Comparison of ENCODE assay signal across 26 mouse cellular contexts in genomic region chr2:160349578-160349977, GRCm38 (mm10). TPM values are rescaled to one million over a fixed set of nuclear protein-coding genes. Genes with fewer than 3 reads are reported as not detected.
DNase-seq lines count a peak whose midpoint lies in the region; ATAC-seq and TF ChIP-seq lines count a peak whose summit lies in the region.
"Had no signal": no experiment of that assay in that cellular context is flagged by ENCODE, and none has a peak within 500 bp of the region (broad histone marks: within the 10 kb centered on the region; RNA-seq: fewer than 3 reads in every experiment).

No protein-coding gene starts in this region.

- WGBS in intestine, embryonic 16.5 days, result 36% methylated on average over 4 of the region's 4 CpGs
- WGBS in liver, embryonic 15.5 days (ENCODE audit: insufficient replicate concordance), result 50% methylated on average over 4 of the region's 4 CpGs
- 34% methylated on average over 4 of the region's 4 CpGs for whole genome bisulfite sequencing in stomach, postnatal 0 days
- WGBS in lung, postnatal 0 days, result 55% methylated on average over 4 of the region's 4 CpGs

- peak; percentile 44 for DNase-seq in liver
- DNase-seq in stomach, postnatal 0 days (ENCODE audit: low spot score), result peak; percentile 35
- DNase-seq in adrenal gland, postnatal 25 days, result no peak
- no peak for DNase-seq in lung, postnatal 0 days (ENCODE audit: low spot score)
- DNase-seq in frontal cortex, adult 2 months (ENCODE audit: extremely low spot score in 1 of 2, low spot score in 1 of 2), result no peak
- DNase-seq: adrenal gland, adult 2 months; cerebellum, adult 18-20 months; heart, postnatal 4 days; kidney, adult 9 months; kidney, postnatal 36 days; left cerebral cortex, postnatal 4 days; lung, adult 2 months; lung, postnatal 36 days; thymus, postnatal 25 days had no signal

- H3K27me3 ChIP-seq in intestine, embryonic 16.5 days (replicated peaks; ENCODE audit: control insufficient read depth, insufficient read depth, low read length), result no peaks in the 10 kb centered on the region
- H3K27me3 ChIP-seq in liver, embryonic 15.5 days, result no peaks in the 10 kb centered on the region
- H3K27me3 ChIP-seq in stomach, postnatal 0 days (ENCODE audit: control insufficient read depth, insufficient read depth, low read length), result no peaks in the 10 kb centered on the region
- no peaks in the 10 kb centered on the region for H3K27me3 ChIP-seq in lung, postnatal 0 days (replicated peaks; ENCODE audit: insufficient read depth, low read length)
- H3K27me3 ChIP-seq: embryonic facial prominence, embryonic 15.5 days; midbrain, embryonic 13.5 days had no signal

- H3K4me1 ChIP-seq in intestine, embryonic 16.5 days (ENCODE audit: control insufficient read depth, insufficient read depth, low read length), result peaks cover 15% of the 10 kb centered on the region
- H3K4me1 ChIP-seq in liver, embryonic 15.5 days (replicated peaks), result peaks cover 8% of the 10 kb centered on the region; the same call in 1 of the 2 replicates
- H3K4me1 ChIP-seq in stomach, postnatal 0 days (replicated peaks; ENCODE audit: control insufficient read depth, insufficient read depth), result no peaks in the 10 kb centered on the region
- no peaks in the 10 kb centered on the region for H3K4me1 ChIP-seq in lung, postnatal 0 days (ENCODE audit: insufficient read depth, low read depth, low read length)
- H3K4me1 ChIP-seq: megakaryocyte, embryonic 14.5 days had no signal

- H3K9me3 ChIP-seq in intestine, embryonic 16.5 days (ENCODE audit: control insufficient read depth, low read length), result no peaks in the 10 kb centered on the region
- H3K9me3 ChIP-seq in liver, embryonic 15.5 days (replicated peaks), result no peaks in the 10 kb centered on the region
- no peaks in the 10 kb centered on the region for H3K9me3 ChIP-seq in stomach, postnatal 0 days (ENCODE audit: control insufficient read depth, low read length)
- no peaks in the 10 kb centered on the region for H3K9me3 ChIP-seq in lung, postnatal 0 days (ENCODE audit: low read length)
- H3K9me3 ChIP-seq: embryonic facial prominence, embryonic 15.5 days; megakaryocyte, embryonic 14.5 days; midbrain, embryonic 13.5 days had no signal

- no peaks in the 10 kb centered on the region for H3K36me3 ChIP-seq in intestine, embryonic 16.5 days (ENCODE audit: control insufficient read depth, insufficient read depth, low read length)
- no peaks in the 10 kb centered on the region for H3K36me3 ChIP-seq in liver, embryonic 15.5 days (replicated peaks)
- no peaks in the 10 kb centered on the region for H3K36me3 ChIP-seq in stomach, postnatal 0 days (ENCODE audit: control insufficient read depth, insufficient read depth, low read length)
- H3K36me3 ChIP-seq in lung, postnatal 0 days (ENCODE audit: insufficient read depth, low read length), result no peaks in the 10 kb centered on the region
- H3K36me3 ChIP-seq: embryonic facial prominence, embryonic 15.5 days; midbrain, embryonic 13.5 days had no signal

- H3K9ac ChIP-seq in intestine, embryonic 16.5 days (ENCODE audit: low read depth, low read length), result no peak overlapping the region
- H3K9ac ChIP-seq in liver, embryonic 15.5 days, result no peak overlapping the region
- H3K9ac ChIP-seq in stomach, postnatal 0 days (ENCODE audit: low read length), result no peak overlapping the region
- H3K9ac ChIP-seq in lung, postnatal 0 days (replicated peaks; ENCODE audit: low read depth), result no peak overlapping the region
- H3K9ac ChIP-seq: embryonic facial prominence, embryonic 15.5 days; hindbrain, embryonic 14.5 days; midbrain, embryonic 13.5 days had no signal

- no peak overlapping the region for H3K4me2 ChIP-seq in intestine, embryonic 16.5 days (ENCODE audit: low read depth, low read length)
- H3K4me2 ChIP-seq in liver, embryonic 15.5 days, result no peak overlapping the region
- H3K4me2 ChIP-seq in stomach, postnatal 0 days (replicated peaks; ENCODE audit: low read depth), result no peak overlapping the region
- no peak overlapping the region for H3K4me2 ChIP-seq in lung, postnatal 0 days (replicated peaks; ENCODE audit: low read depth, low read length)
- H3K4me2 ChIP-seq: embryonic facial prominence, embryonic 15.5 days; hindbrain, embryonic 14.5 days; midbrain, embryonic 13.5 days had no signal

- H3K27ac ChIP-seq in intestine, embryonic 16.5 days (ENCODE audit: low read length), result peak overlapping the region; percentile 47
- peak overlapping the region; percentile 66 for H3K27ac ChIP-seq in liver, embryonic 15.5 days (replicated peaks)
- H3K27ac ChIP-seq in stomach, postnatal 0 days (replicated peaks), result no peak overlapping the region
- H3K27ac ChIP-seq in lung, postnatal 0 days (ENCODE audit: low read length), result no peak overlapping the region
- H3K27ac ChIP-seq: embryonic facial prominence, embryonic 15.5 days; hindbrain, embryonic 14.5 days; left cerebral cortex, adult 2 months; midbrain, embryonic 13.5 days had no signal

- peak; percentile 78 for ATAC-seq in intestine, embryonic 16.5 days
- ATAC-seq in liver, embryonic 15.5 days (ENCODE audit: insufficient read depth), result peak; percentile 82
- peak; percentile 71 for ATAC-seq in stomach, postnatal 0 days (ENCODE audit: low FRiP score, low TSS enrichment)
- ATAC-seq in lung, postnatal 0 days, result no peak
- ATAC-seq: forebrain, embryonic 16.5 days; inflammation-experienced regulatory T-cells, adult 6 months; midbrain, embryonic 13.5 days had no signal

- no peak for TF ChIP-seq EP300 in stomach, postnatal 0 days (optimal IDR thresholded peaks at IDR 0.05)
- no peak for TF ChIP-seq EP300 in lung, postnatal 0 days (IDR thresholded peaks at IDR 0.05)

- no peak overlapping the region for H3K4me3 ChIP-seq in intestine, embryonic 16.5 days (ENCODE audit: low read length)
- no peak overlapping the region for H3K4me3 ChIP-seq in liver, embryonic 15.5 days (replicated peaks)
- no peak overlapping the region for H3K4me3 ChIP-seq in stomach, postnatal 0 days (ENCODE audit: low read depth, low read length)
- H3K4me3 ChIP-seq in lung, postnatal 0 days (ENCODE audit: low read depth, low read length), result no peak overlapping the region
- H3K4me3 ChIP-seq: embryonic facial prominence, embryonic 15.5 days; left cerebral cortex, adult 2 months; megakaryocyte, embryonic 14.5 days; midbrain, embryonic 13.5 days had no signal

- TF ChIP-seq CTCF in stomach, postnatal 0 days (IDR thresholded peaks at IDR 0.05; ENCODE audit: low read depth), result no peak
- TF ChIP-seq CTCF in lung, postnatal 0 days (IDR thresholded peaks at IDR 0.05), result no peak

RNA-seq across cellular contexts. Expression of gene Gm826, which starts 15.6 kb away (rescaled TPM):
- 24.3 and 29.2 TPM in 2 replicates for polyA plus RNA-seq in intestine, embryonic 16.5 days (2015; fragmentation: Nextera tagmentation; extraction: Ambion mirVana)
- 4.8 and 5.4 TPM in 2 replicates for polyA plus RNA-seq in liver, embryonic 15.5 days (2015; fragmentation: Nextera tagmentation; extraction: Ambion mirVana)
- not detected in 2 replicates for polyA plus RNA-seq in stomach, postnatal 0 days (2015; fragmentation: Nextera tagmentation; extraction: Ambion mirVana)
- 0.73 and 2.3 TPM in 2 replicates for total RNA-seq in adrenal gland, postnatal 25 days (2021)
- 0.29 and 0.53 TPM in 2 replicates for polyA plus RNA-seq in lung, postnatal 0 days (2015; fragmentation: Nextera tagmentation; extraction: Ambion mirVana)
- 0.32 and 0.50 TPM in 2 replicates for polyA plus RNA-seq in frontal cortex, adult 2 months (2012; rRNA removed)
- total RNA-seq: left cerebral cortex, adult 2 months; MEL; monocyte, adult 5-6 weeks; neutrophil, adult 5-6 weeks had no signal
- polyA plus RNA-seq: forebrain, embryonic 16.5 days; inflammation-experienced regulatory T-cells, adult 6 months; midbrain, embryonic 13.5 days had no signal

RNA-seq across cellular contexts. Expression of gene Mafb, which starts 17.3 kb away (rescaled TPM):
- 13.2 and 17.4 TPM in 2 replicates for polyA plus RNA-seq in intestine, embryonic 16.5 days (2015; fragmentation: Nextera tagmentation; extraction: Ambion mirVana)
- 4.2 and 6.1 TPM in 2 replicates for polyA plus RNA-seq in liver, embryonic 15.5 days (2015; fragmentation: Nextera tagmentation; extraction: Ambion mirVana)
- 4.3 and 4.9 TPM in 2 replicates for polyA plus RNA-seq in stomach, postnatal 0 days (2015; fragmentation: Nextera tagmentation; extraction: Ambion mirVana)
- 9.4 and 9.7 TPM in 2 replicates for total RNA-seq in adrenal gland, postnatal 25 days (2021)
- polyA plus RNA-seq in lung, postnatal 0 days (2015; fragmentation: Nextera tagmentation; extraction: Ambion mirVana), result 2.9 and 3.1 TPM in 2 replicates
- polyA plus RNA-seq in frontal cortex, adult 2 months (2012; rRNA removed), result 7.2 and 8.8 TPM in 2 replicates
- total RNA-seq: MEL had no signal
- polyA plus RNA-seq: inflammation-experienced regulatory T-cells, adult 6 months had no signal

Comparison
In these comparisons a context has a peak if more than half of its experiments do, and no peak if none do; other contexts are left out.
1. H3K27ac ChIP-seq: peak in intestine, embryonic 16.5 days (single experiment) and liver, embryonic 15.5 days (single experiment); none in stomach, postnatal 0 days (single experiment) and lung, postnatal 0 days (single experiment).
2. DNase-seq: peak in liver (single experiment) and stomach, postnatal 0 days (single experiment); none in adrenal gland, postnatal 25 days (single experiment), lung, postnatal 0 days (single experiment) and frontal cortex, adult 2 months (0 of 2).